Mouse (Mus musculus) thymus, adult 2 months (tissue): ENCODE measurements around the gene Asic3. TPM values are rescaled to one million over a fixed set of nuclear protein-coding genes. Genes with fewer than 3 reads are reported as not detected.

Experiments
- DNase-seq: peaks from one replicate; pipeline ENCODE4 v3.0.0; 2021
- H3K27ac ChIP-seq: fragments of 200-500 bp; 2 replicates; pipeline ENCODE4 v1.5.1; 2012; ENCODE audit warnings: low read length, control low read depth; ENCODE audit not compliant: control insufficient read depth, insufficient read depth
- H3K27me3 ChIP-seq: fragments of 200-500 bp; 2 replicates; pipeline ENCODE4 v1.6.1; 2012; ENCODE audit warnings: mild to moderate bottlenecking, low read length, moderate library complexity, mixed read lengths; ENCODE audit not compliant: control insufficient read depth, insufficient read depth
- H3K36me3 ChIP-seq: fragments of 200-500 bp; 2 replicates; pipeline ENCODE4 v1.6.1; 2012; ENCODE audit warnings: mild to moderate bottlenecking, low read length, moderate library complexity; ENCODE audit not compliant: control insufficient read depth, insufficient read depth
- H3K4me1 ChIP-seq: fragments of 200-500 bp; replicated peaks from 2 replicates; pipeline ENCODE4 v1.6.1; 2012; ENCODE audit warnings: low read length; ENCODE audit not compliant: control insufficient read depth, insufficient read depth
- H3K4me3 ChIP-seq: fragments of 200-500 bp; 2 replicates; pipeline ENCODE4 v1.5.1; 2012; ENCODE audit warnings: mild to moderate bottlenecking, low read length, control low read depth, moderate library complexity; ENCODE audit not compliant: control insufficient read depth, insufficient read depth
- CTCF ChIP-seq: fragments of 200-500 bp; IDR thresholded peaks from 2 replicates; pipeline ENCODE4 v1.5.1; 2012; ENCODE audit warnings: mild to moderate bottlenecking, control low read depth, low read length, moderate library complexity, borderline replicate concordance; ENCODE audit not compliant: control insufficient read depth, poor library complexity, insufficient read depth; ENCODE audit errors: extremely low read depth
- POLR2A ChIP-seq: fragments of 200-500 bp; IDR thresholded peaks from 2 replicates; pipeline ENCODE4 v1.6.1; 2012; ENCODE audit warnings: mild to moderate bottlenecking, low read length, control low read depth, moderate library complexity; ENCODE audit not compliant: control insufficient read depth, poor library complexity, insufficient read depth; ENCODE audit errors: extremely low read depth
- WGBS: fragments of 180-500 bp; shearing (Covaris S2); methylation state at CpG from one replicate; pipeline ENCODE4 v1.1.7; 2018; 5-methylcytosine and 5-hydroxymethylcytosine counted together
- polyA plus RNA-seq: library from polyadenylated mRNA; depleted of rRNA; stranded (reverse); fragments of >200 nt; gene quantifications from 2 replicates; pipeline ENCODE4 v1.2.3, GENCODE M21; 2012

The Asic3 gene
- polyA plus RNA-seq, 1 experiment = 2.1 TPM

GRCm38 (mm10) chr5:24369767-24370166 is 43.4 kb upstream of the Asic3 start:
- TF ChIP-seq CTCF = no peak
- TF ChIP-seq POLR2A = no peak
- no peak for DNase-seq
- Histone ChIP-seq H3K4me3 (no peak overlapping the region), H3K27me3 (no peaks in the 10 kb centered on the region), H3K4me1 (no peaks in the 10 kb centered on the region), H3K27ac (no peak overlapping the region), H3K36me3 (no peaks in the 10 kb centered on the region)
- WGBS = 96% methylated on average over 9 of the region's 9 CpGs

GRCm38 (mm10) chr5:24373807-24374206 is 39.4 kb upstream of the Asic3 start:
- H3K4me3 ChIP-seq = no peak overlapping the region
- DNase-seq = no peak
- 97% methylated on average over 5 of the region's 5 CpGs for WGBS
- no peaks in the 10 kb centered on the region for H3K4me1 ChIP-seq
- H3K27ac ChIP-seq = no peak overlapping the region
- no peaks in the 10 kb centered on the region for H3K36me3 ChIP-seq
- TF ChIP-seq CTCF (no peak), POLR2A (no peak)
- no peaks in the 10 kb centered on the region for H3K27me3 ChIP-seq

- no peak for TF ChIP-seq CTCF
- no peak for TF ChIP-seq POLR2A
- no peak for DNase-seq
- Histone ChIP-seq H3K27me3 (no peaks in the 10 kb centered on the region), H3K4me1 (no peaks in the 10 kb centered on the region), H3K27ac (no peak overlapping the region), H3K36me3 (no peaks in the 10 kb centered on the region), H3K4me3 (no peak overlapping the region)
- 71% methylated on average over 6 of the region's 6 CpGs for WGBS
Measured at GRCm38 (mm10) chr5:24374216-24374615, 39.0 kb upstream of the Asic3 start.

- Histone ChIP-seq H3K4me1 (no peaks in the 10 kb centered on the region), H3K27ac (no peak overlapping the region), H3K36me3 (no peaks in the 10 kb centered on the region), H3K4me3 (no peak overlapping the region), H3K27me3 (no peaks in the 10 kb centered on the region)
- no peak for TF ChIP-seq CTCF
- no peak for TF ChIP-seq POLR2A
- WGBS = 87% methylated on average over 7 of the region's 7 CpGs
- no peak for DNase-seq
Measured at GRCm38 (mm10) chr5:24374666-24375328, 38.4 kb upstream of the Asic3 start.

GRCm38 (mm10) chr5:24378700-24379099 is 34.5 kb upstream of the Asic3 start:
- WGBS = 81% methylated on average over 2 of the region's 2 CpGs
- TF ChIP-seq CTCF (no peak), POLR2A (no peak)
- H3K4me1 ChIP-seq = peaks cover 7% of the 10 kb centered on the region

GRCm38 (mm10) chr5:24379501-24379900 is 33.7 kb upstream of the Asic3 start:
- WGBS = 95% methylated on average over 4 of the region's 4 CpGs
- H3K4me3 ChIP-seq = no peak overlapping the region
- H3K27me3 ChIP-seq = no peaks in the 10 kb centered on the region
- peaks cover 14% of the 10 kb centered on the region for H3K4me1 ChIP-seq
- no peak for DNase-seq
- H3K36me3 ChIP-seq = no peaks in the 10 kb centered on the region
- no peak overlapping the region for H3K27ac ChIP-seq
- TF ChIP-seq POLR2A (no peak), CTCF (no peak)

More at GRCm38 (mm10) chr5:24378700-24379099, 34.5 kb upstream of the Asic3 start:
- Histone ChIP-seq H3K27me3 (no peaks in the 10 kb centered on the region), H3K4me3 (no peak overlapping the region), H3K27ac (no peak overlapping the region), H3K36me3 (no peaks in the 10 kb centered on the region)
- no peak for DNase-seq

GRCm38 (mm10) chr5:24380499-24380898 is 32.7 kb upstream of the Asic3 start:
- DNase-seq = no peak
- H3K36me3 ChIP-seq = no peaks in the 10 kb centered on the region
- H3K4me1 ChIP-seq = peaks cover 16% of the 10 kb centered on the region
- no peak overlapping the region for H3K27ac ChIP-seq
- no peak for TF ChIP-seq CTCF
- no peak for TF ChIP-seq POLR2A
- WGBS = 95% methylated on average over 4 of the region's 4 CpGs
- H3K4me3 ChIP-seq = no peak overlapping the region
- no peaks in the 10 kb centered on the region for H3K27me3 ChIP-seq
